Mouse (Mus musculus) layer of hippocampus, adult 9-10 months (tissue): ENCODE measurements at regions not wholly inside any gene's neighbourhood (a gene's known extent, or its start where the extent isn't known, plus 50 kb on each side); places are given as distances from the start of the nearest gene placed in this dataset.

Experiments
- DNase-seq: peaks from one replicate; pipeline ENCODE4 v3.0.0; 2022; ENCODE audit warnings: low spot score

DNA sequence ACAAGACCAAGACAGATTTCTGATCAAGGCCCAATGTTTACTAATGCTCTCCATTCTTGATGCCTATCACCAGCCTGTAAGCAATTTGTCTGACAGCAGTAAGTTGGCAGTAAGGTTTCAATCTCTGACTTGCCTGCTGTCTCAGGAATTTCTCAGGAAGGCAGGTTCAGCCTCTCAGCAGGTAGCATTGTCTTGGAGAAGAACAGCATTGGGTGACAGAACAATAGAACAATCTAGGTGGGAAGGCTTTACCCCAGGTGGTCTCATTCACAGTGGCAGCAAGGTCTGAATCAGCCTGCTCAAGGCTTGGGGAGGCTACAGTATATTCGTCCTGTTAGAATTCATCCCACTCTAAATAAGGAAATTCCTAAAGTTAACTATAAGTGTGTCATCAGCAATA is 81.2 kb upstream of the Chordc1 start:
- DNase-seq = no peak

DNA sequence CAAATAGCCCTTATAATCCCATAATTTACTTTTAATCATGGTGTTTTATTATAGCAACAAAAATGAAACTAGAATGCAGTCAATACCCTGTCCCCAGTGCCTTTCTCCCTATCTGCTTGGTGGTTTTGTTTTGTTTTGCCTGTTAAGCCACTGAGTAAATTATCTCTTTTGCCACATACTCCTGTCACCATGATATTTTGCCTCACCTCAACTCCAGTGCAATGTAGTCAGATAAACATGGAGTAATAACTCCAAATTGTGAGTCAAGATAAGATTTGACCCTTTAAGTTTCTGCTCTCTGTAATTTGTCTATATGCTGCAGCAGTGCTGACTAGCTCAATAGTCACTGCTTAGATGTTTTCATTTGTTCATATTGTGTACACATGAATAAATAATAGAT is 65.3 kb upstream of the Chordc1 start:
- DNase-seq = no peak

DNA sequence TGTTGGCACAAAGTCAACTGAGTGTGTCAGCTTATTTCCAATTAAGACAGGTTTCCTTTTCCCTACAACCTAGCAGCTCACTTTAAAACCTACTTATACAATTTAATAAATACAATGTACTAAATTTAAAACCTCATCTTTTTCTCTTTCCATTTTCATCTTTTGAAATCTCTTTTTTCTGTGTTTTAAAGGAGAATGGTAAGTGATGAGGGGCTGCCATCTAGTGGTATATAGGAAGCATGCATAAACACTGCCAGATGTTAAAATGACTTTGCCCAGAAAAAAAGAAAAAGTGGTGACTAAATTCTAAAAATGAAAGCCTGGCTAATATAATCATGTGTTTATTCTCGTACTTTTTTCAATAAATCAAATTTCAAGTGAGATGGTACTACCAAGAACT is 62.0 kb upstream of the Chordc1 start:
- DNase-seq = peak; percentile 6
